Comparison of ENCODE assay signal across 27 mouse cellular contexts in the genomic region with DNA sequence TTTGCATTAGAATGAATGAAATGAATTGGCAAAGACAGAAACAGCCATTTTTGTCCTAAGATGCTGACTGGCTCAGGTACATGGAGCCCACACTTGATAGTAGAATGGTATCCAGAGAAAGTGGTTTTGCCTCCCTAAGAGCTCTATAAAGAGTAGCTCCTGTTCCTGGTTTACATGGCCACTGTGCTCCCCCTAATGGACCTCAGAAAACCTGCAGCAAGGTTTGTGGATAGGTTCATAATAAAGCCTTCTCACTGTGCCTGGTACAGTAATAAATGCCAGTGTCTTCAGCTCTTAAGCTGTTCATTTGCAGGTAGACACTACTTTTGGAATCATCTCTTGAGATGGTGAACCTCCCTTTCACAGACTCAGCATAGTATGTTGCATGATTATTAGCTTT.
DNase-seq lines count a peak whose midpoint lies in the region; ATAC-seq and TF ChIP-seq lines count a peak whose summit lies in the region.
"Had no signal": no experiment of that assay in that cellular context is flagged by ENCODE, and none has a peak within 500 bp of the region (broad histone marks: within the 10 kb centered on the region; RNA-seq: fewer than 3 reads in every experiment).

No protein-coding gene starts in this region.

- H3K79me2 ChIP-seq in liver, adult 2 months (ENCODE audit: control insufficient read depth, insufficient read depth, low read length) = no peaks in the 10 kb centered on the region

- no peak for ATAC-seq in liver, embryonic 11.5 days (replicated peaks; ENCODE audit: low FRiP score)
- no peak for ATAC-seq in activated CD4-positive, CD25-positive, alpha-beta regulatory T cell, adult 4 months
- ATAC-seq: forebrain, embryonic 13.5 days; hindbrain, embryonic 16.5 days; intestine, embryonic 16.5 days; midbrain, embryonic 16.5 days had no signal

- H3K36me3 ChIP-seq in liver, adult 2 months (ENCODE audit: control insufficient read depth, insufficient read depth, low read length) = no peaks in the 10 kb centered on the region
- no peaks in the 10 kb centered on the region for H3K36me3 ChIP-seq in liver, embryonic 11.5 days (ENCODE audit: control insufficient read depth, insufficient read depth, low read length)
- H3K36me3 ChIP-seq: embryonic facial prominence, embryonic 12.5 days; hindbrain, embryonic 10.5 days; limb, embryonic 12.5 days; liver, embryonic 13.5 days had no signal

- no peak overlapping the region for H3K27ac ChIP-seq in liver, adult 2 months (replicated peaks; ENCODE audit: insufficient read depth, low read depth, low read length)
- H3K27ac ChIP-seq in liver, embryonic 11.5 days (ENCODE audit: low read depth, low read length) = no peak overlapping the region
- H3K27ac ChIP-seq: embryonic facial prominence, embryonic 12.5 days; forebrain, embryonic 13.5 days; hindbrain, embryonic 10.5 days; layer of hippocampus, adult 2 months; limb, embryonic 12.5 days; liver, embryonic 13.5 days; stomach, postnatal 0 days had no signal

- H3K4me2 ChIP-seq in liver, embryonic 11.5 days = no peak overlapping the region
- H3K4me2 ChIP-seq: embryonic facial prominence, embryonic 12.5 days; forebrain, embryonic 13.5 days; heart, embryonic 11.5 days; limb, embryonic 12.5 days; liver, embryonic 13.5 days had no signal

- no peak for TF ChIP-seq POLR2A in liver, adult 2 months (IDR thresholded peaks at IDR 0.05; ENCODE audit: extremely low read depth, insufficient read depth, low read length)

- peaks cover 2% of the 10 kb centered on the region; the same call in 1 of the 2 replicates for H3K9me3 ChIP-seq in liver, embryonic 11.5 days (ENCODE audit: control insufficient read depth, low read length)
- H3K9me3 ChIP-seq: liver, embryonic 13.5 days; megakaryocyte, embryonic 14.5 days had no signal

- peak; percentile 18 for DNase-seq in liver, adult 2 months (ENCODE audit: extremely low read depth, low read depth, low spot score)
- DNase-seq in liver, embryonic 11.5 days (ENCODE audit: low spot score) = no peak
- DNase-seq in 416B (ENCODE audit: low read depth) = peak; percentile 20
- DNase-seq in R1 (ENCODE audit: low read depth, low spot score) = peak; percentile 27
- peak; percentile 8 for DNase-seq in induced T-regulatory cell, adult 2 months (ENCODE audit: low read depth)
- no peak for DNase-seq in cerebellum, postnatal 10 days
- no peak for DNase-seq in urinary bladder, postnatal 14 days (ENCODE audit: low spot score)
- DNase-seq: adrenal gland, adult 8-10 months; cerebellum, adult 9-10 months; kidney, adult 9 months; kidney, postnatal 25 days; liver, embryonic 13.5 days; lung, adult 2 months; lung, postnatal 14 days had no signal

- no peak overlapping the region for H3K4me3 ChIP-seq in liver, adult 2 months (ENCODE audit: insufficient read depth, low read depth, low read length)
- H3K4me3 ChIP-seq in liver, embryonic 11.5 days (ENCODE audit: low read depth, low read length) = no peak overlapping the region
- H3K4me3 ChIP-seq: embryonic facial prominence, embryonic 12.5 days; forebrain, embryonic 13.5 days; hindbrain, embryonic 10.5 days; layer of hippocampus, adult 2 months; limb, embryonic 12.5 days; liver, embryonic 13.5 days; megakaryocyte, embryonic 14.5 days; myocyte had no signal

- no peak for TF ChIP-seq CTCF in liver, adult 2 months (IDR thresholded peaks at IDR 0.05; ENCODE audit: low read depth, low read length)

- H3K4me1 ChIP-seq in liver, adult 2 months (ENCODE audit: control insufficient read depth, insufficient read depth, low read length) = no peaks in the 10 kb centered on the region
- no peaks in the 10 kb centered on the region for H3K4me1 ChIP-seq in liver, embryonic 11.5 days (replicated peaks; ENCODE audit: control insufficient read depth, insufficient read depth, low read length)
- H3K4me1 ChIP-seq: embryonic facial prominence, embryonic 12.5 days; forebrain, embryonic 13.5 days; hindbrain, embryonic 10.5 days; limb, embryonic 12.5 days; liver, embryonic 13.5 days; megakaryocyte, embryonic 14.5 days had no signal

- no peaks in the 10 kb centered on the region for H3K27me3 ChIP-seq in liver, adult 2 months (ENCODE audit: control insufficient read depth, insufficient read depth, low read length)
- no peaks in the 10 kb centered on the region for H3K27me3 ChIP-seq in liver, embryonic 11.5 days (replicated peaks; ENCODE audit: control insufficient read depth, insufficient read depth, low read length)
- H3K27me3 ChIP-seq: embryonic facial prominence, embryonic 12.5 days; forebrain, embryonic 13.5 days; limb, embryonic 12.5 days; liver, embryonic 13.5 days; megakaryocyte, embryonic 14.5 days had no signal

- H3K9ac ChIP-seq in liver, adult 2 months (ENCODE audit: low read depth, low read length) = no peak overlapping the region
- H3K9ac ChIP-seq in liver, embryonic 11.5 days (ENCODE audit: low read depth, low read length) = no peak overlapping the region
- H3K9ac ChIP-seq: embryonic facial prominence, embryonic 12.5 days; forebrain, embryonic 13.5 days; limb, embryonic 12.5 days; liver, embryonic 13.5 days had no signal

Comparison
In these comparisons a context has a peak if more than half of its experiments do, and no peak if none do; other contexts are left out.
1. DNase-seq: peak in liver, adult 2 months (single experiment), 416B (single experiment), R1 (single experiment) and induced T-regulatory cell, adult 2 months (single experiment); none in liver, embryonic 11.5 days (single experiment), cerebellum, postnatal 10 days (0 of 2) and urinary bladder, postnatal 14 days (single experiment).